24 mouse cellular contexts compared by ENCODE assay signal in genomic region chr14:75337884-75338283, GRCm38 (mm10). TPM values are rescaled to one million over a fixed set of nuclear protein-coding genes. Genes with fewer than 3 reads are reported as not detected.
A peak's percentile ranks its signal among the peaks of the same experiment; 100 is the strongest.
DNase-seq lines count a peak whose midpoint lies in the region; ATAC-seq lines count a peak whose summit lies in the region.
"Had no signal": no experiment of that assay in that cellular context is flagged by ENCODE, and none has a peak within 500 bp of the region (broad histone marks: within the 10 kb centered on the region; RNA-seq: fewer than 3 reads in every experiment).

No protein-coding gene starts in this region.

- no peak overlapping the region for H3K9ac ChIP-seq in kidney, embryonic 14.5 days (ENCODE audit: low read depth, low read length)
- H3K9ac ChIP-seq in liver, embryonic 11.5 days (ENCODE audit: low read depth, low read length) = no peak overlapping the region
- no peak overlapping the region for H3K9ac ChIP-seq in liver, embryonic 16.5 days (ENCODE audit: low read depth, low read length)
- H3K9ac ChIP-seq: embryonic facial prominence, embryonic 12.5 days; heart, embryonic 12.5 days; hindbrain, embryonic 13.5 days; lung, embryonic 15.5 days had no signal

- 88% methylated on average over 2 of the region's 2 CpGs for WGBS in kidney, embryonic 14.5 days
- WGBS in liver, embryonic 11.5 days = 83% methylated on average over 2 of the region's 2 CpGs
- WGBS in liver, embryonic 16.5 days (ENCODE audit: insufficient replicate concordance) = 67% methylated on average over 2 of the region's 2 CpGs

- peaks cover 46% of the 10 kb centered on the region; the same call in 1 of the 2 replicates for H3K36me3 ChIP-seq in kidney, embryonic 14.5 days (ENCODE audit: control insufficient read depth, insufficient read depth, low read length)
- H3K36me3 ChIP-seq in liver, embryonic 11.5 days (ENCODE audit: control insufficient read depth, insufficient read depth, low read length) = peaks cover 5% of the 10 kb centered on the region; the same call in 1 of the 2 replicates
- H3K36me3 ChIP-seq in liver, embryonic 16.5 days (ENCODE audit: control insufficient read depth, insufficient read depth) = peaks cover 2% of the 10 kb centered on the region

- H3K4me3 ChIP-seq in kidney, embryonic 14.5 days (ENCODE audit: low read length) = no peak overlapping the region
- no peak overlapping the region for H3K4me3 ChIP-seq in liver, embryonic 11.5 days (ENCODE audit: low read depth, low read length)
- no peak overlapping the region for H3K4me3 ChIP-seq in liver, embryonic 16.5 days (ENCODE audit: low read depth, low read length)
- H3K4me3 ChIP-seq: embryonic facial prominence, embryonic 12.5 days; heart, adult 2 months; heart, embryonic 12.5 days; hindbrain, embryonic 13.5 days; layer of hippocampus, adult 2 months; lung, embryonic 15.5 days had no signal

- no peak for ATAC-seq in kidney, embryonic 14.5 days (ENCODE audit: low FRiP score, low TSS enrichment)
- peak; percentile 36; the same call in 1 of the 2 replicates for ATAC-seq in liver, embryonic 11.5 days (replicated peaks; ENCODE audit: low FRiP score)
- ATAC-seq in liver, embryonic 16.5 days (ENCODE audit: low read depth) = peak; percentile 91
- ATAC-seq in frontal cortex, adult (ENCODE audit: low TSS enrichment) = no peak
- ATAC-seq: forebrain, embryonic 14.5 days; intestine, embryonic 16.5 days had no signal

- DNase-seq in kidney, adult 9 months = peak; percentile 84
- DNase-seq in kidney, postnatal 25 days = peak; percentile 11 to 52
- no peak for DNase-seq in liver, embryonic 11.5 days (ENCODE audit: low spot score)
- no peak for DNase-seq in frontal cortex, postnatal 10 days (ENCODE audit: low spot score in 2 of 2)
- DNase-seq: adrenal gland, postnatal 25 days; cerebellum, adult 11-12 months; cerebellum, adult 9-11 months; embryo, embryonic 11 days; heart, adult 2 months; heart, postnatal 4 days; left cerebral cortex, postnatal 4 days; thymus, adult 18-20 months; thymus, postnatal 25 days had no signal

- no peaks in the 10 kb centered on the region for H3K9me3 ChIP-seq in kidney, embryonic 14.5 days (ENCODE audit: control insufficient read depth, low read length)
- no peaks in the 10 kb centered on the region for H3K9me3 ChIP-seq in liver, embryonic 11.5 days (ENCODE audit: control insufficient read depth, low read length)
- no peaks in the 10 kb centered on the region for H3K9me3 ChIP-seq in liver, embryonic 16.5 days (replicated peaks; ENCODE audit: control insufficient read depth, low read length)
- H3K9me3 ChIP-seq: embryonic facial prominence, embryonic 12.5 days; heart, embryonic 12.5 days; hindbrain, embryonic 13.5 days; lung, embryonic 15.5 days had no signal

- H3K4me2 ChIP-seq in kidney, embryonic 14.5 days (replicated peaks; ENCODE audit: low read depth, low read length) = no peak overlapping the region
- H3K4me2 ChIP-seq in liver, embryonic 11.5 days = no peak overlapping the region
- H3K4me2 ChIP-seq in liver, embryonic 16.5 days (ENCODE audit: low read depth, low read length) = no peak overlapping the region
- H3K4me2 ChIP-seq: embryonic facial prominence, embryonic 12.5 days; heart, embryonic 12.5 days; hindbrain, embryonic 13.5 days; lung, embryonic 15.5 days; midbrain, embryonic 11.5 days had no signal

- no peaks in the 10 kb centered on the region for H3K4me1 ChIP-seq in kidney, embryonic 14.5 days (ENCODE audit: control insufficient read depth, insufficient read depth, low read length)
- no peaks in the 10 kb centered on the region for H3K4me1 ChIP-seq in liver, embryonic 11.5 days (replicated peaks; ENCODE audit: control insufficient read depth, insufficient read depth, low read length)
- no peaks in the 10 kb centered on the region for H3K4me1 ChIP-seq in liver, embryonic 16.5 days (ENCODE audit: control insufficient read depth, low read depth, low read length)
- H3K4me1 ChIP-seq: embryonic facial prominence, embryonic 12.5 days; heart, embryonic 12.5 days; hindbrain, embryonic 13.5 days; lung, embryonic 15.5 days had no signal

- no peak overlapping the region for H3K27ac ChIP-seq in kidney, embryonic 14.5 days (ENCODE audit: low read depth, low read length)
- no peak overlapping the region for H3K27ac ChIP-seq in liver, embryonic 11.5 days (ENCODE audit: low read depth, low read length)
- peak overlapping the region; percentile 57 for H3K27ac ChIP-seq in liver, embryonic 16.5 days (ENCODE audit: low read length)
- H3K27ac ChIP-seq: embryonic facial prominence, embryonic 12.5 days; heart, adult 2 months; hindbrain, embryonic 13.5 days; layer of hippocampus, adult 2 months; lung, embryonic 15.5 days had no signal

- no peaks in the 10 kb centered on the region for H3K27me3 ChIP-seq in kidney, embryonic 14.5 days (ENCODE audit: control insufficient read depth, insufficient read depth, low read length)
- H3K27me3 ChIP-seq in liver, embryonic 11.5 days (replicated peaks; ENCODE audit: control insufficient read depth, insufficient read depth, low read length) = no peaks in the 10 kb centered on the region
- no peaks in the 10 kb centered on the region for H3K27me3 ChIP-seq in liver, embryonic 16.5 days (ENCODE audit: control insufficient read depth, insufficient read depth, low read depth, low read length)
- H3K27me3 ChIP-seq: embryonic facial prominence, embryonic 12.5 days; heart, embryonic 12.5 days; hindbrain, embryonic 13.5 days; lung, embryonic 15.5 days had no signal

RNA-seq across cellular contexts. Expression of gene Zc3h13, which starts 53.7 kb away (rescaled TPM):
- 32.4 and 40.2 TPM in 2 replicates for polyA plus RNA-seq in kidney, embryonic 14.5 days (2014; fragmentation: Nextera tagmentation; extraction: Ambion mirVana)
- 18.6 and 20.8 TPM in 2 replicates for polyA plus RNA-seq in liver, embryonic 11.5 days (2014; fragmentation: Nextera tagmentation; extraction: Ambion mirVana)
- 10.2 and 11.3 TPM in 2 replicates for polyA plus RNA-seq in liver, embryonic 16.5 days (2015; fragmentation: Nextera tagmentation; extraction: Ambion mirVana)

Comparison
In these comparisons a context has a peak if more than half of its experiments do, and no peak if none do; other contexts are left out.
1. DNase-seq: peak in kidney, adult 9 months (single experiment) and kidney, postnatal 25 days (2 of 2); none in liver, embryonic 11.5 days (single experiment) and frontal cortex, postnatal 10 days (0 of 2).
2. ATAC-seq: peak in liver, embryonic 11.5 days (single experiment) and liver, embryonic 16.5 days (single experiment); none in kidney, embryonic 14.5 days (single experiment) and frontal cortex, adult (single experiment).